Mouse (Mus musculus) thymus, adult 2 months (tissue): Measurements from ENCODE around the gene Prelid3b.

Source experiments
- CTCF ChIP-seq: fragments of 200-500 bp; IDR thresholded peaks from 2 replicates; pipeline ENCODE4 v1.5.1; 2012; ENCODE audit warnings: mild to moderate bottlenecking, control low read depth, low read length, moderate library complexity, borderline replicate concordance; ENCODE audit not compliant: control insufficient read depth, poor library complexity, insufficient read depth; ENCODE audit errors: extremely low read depth
- POLR2A ChIP-seq: fragments of 200-500 bp; IDR thresholded peaks from 2 replicates; pipeline ENCODE4 v1.6.1; 2012; ENCODE audit warnings: mild to moderate bottlenecking, low read length, control low read depth, moderate library complexity; ENCODE audit not compliant: control insufficient read depth, poor library complexity, insufficient read depth; ENCODE audit errors: extremely low read depth

DNA sequence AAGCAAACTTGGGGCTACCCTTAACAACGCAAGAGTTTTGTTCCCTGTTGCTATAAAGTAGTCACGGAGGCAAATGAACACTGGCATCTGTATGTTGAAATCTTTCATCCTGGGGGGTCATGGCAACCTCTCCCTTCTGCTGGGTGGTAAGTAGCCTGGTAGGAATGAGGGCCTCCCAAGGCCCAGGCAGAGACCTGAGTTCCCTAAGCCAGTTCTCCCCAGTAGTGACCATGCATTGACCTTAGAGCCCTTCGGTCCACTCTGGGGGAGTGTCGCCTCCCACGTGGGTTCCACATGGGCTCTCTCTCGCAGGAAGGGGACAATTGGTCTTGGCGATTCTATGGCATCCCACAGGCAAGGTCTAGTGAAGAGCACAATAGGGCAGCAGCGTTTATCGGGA is 32.9 kb downstream of the Prelid3b start:
- TF ChIP-seq CTCF = no peak
- TF ChIP-seq POLR2A = no peak
